Mouse (Mus musculus) small intestine, adult 10 weeks (tissue): Measurements from ENCODE around the gene Dnajc7. TPM values are rescaled to one million over a fixed set of nuclear protein-coding genes. Genes with fewer than 3 reads are reported as not detected.

Source experiments
- polyA plus RNA-seq: library from polyadenylated mRNA; stranded (reverse); fragments of 350-450 nt; fragmentation: Illumina TruSeq; extraction: RNeasy Lipid Tissue Mini Kit (QIAGEN cat#74804); gene quantifications from one replicate; pipeline ENCODE4 v1.2.3, GENCODE M21; 2014; ENCODE audit warnings: low replicate concordance

The Dnajc7 gene
- 243 TPM for polyA plus RNA-seq

DNA sequence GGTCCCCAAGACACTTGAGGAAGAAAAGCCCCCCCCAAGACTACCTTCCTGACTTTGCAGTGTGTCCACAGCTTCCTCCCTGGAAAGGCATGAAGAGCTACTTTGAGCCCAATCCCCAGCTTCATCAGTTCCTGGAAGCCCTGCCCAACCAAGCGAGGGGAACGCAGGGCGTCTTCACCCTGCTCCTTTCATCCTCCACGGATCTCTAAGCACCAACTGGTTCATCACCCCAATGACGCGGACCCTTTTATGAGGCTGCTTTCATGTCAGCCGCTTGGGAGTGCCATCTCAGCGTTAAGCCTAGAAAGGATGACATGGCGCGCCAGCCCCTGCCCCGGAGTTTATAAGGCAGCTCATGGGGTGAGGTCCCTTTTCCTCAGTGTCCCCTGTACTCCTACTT lies at the start of gene Dnajc7:
Gene Dnajc7, minus strand, starts transcription at position 187 of the 400 bp plus-strand sequence.

GRCm38 (mm10) chr11:100618761-100619484 lies 1.0 kb downstream of the Dnajc7 start, which contains the start of gene Nkiras2:
Nkiras2 (plus strand) TSS chr11:100619244.

GRCm38 (mm10) chr11:100574708-100575483 lies 45.1 kb downstream of the Dnajc7 start, which contains the start of gene Cnp:
Cnp (plus strand) TSS chr11:100574904.

DNA sequence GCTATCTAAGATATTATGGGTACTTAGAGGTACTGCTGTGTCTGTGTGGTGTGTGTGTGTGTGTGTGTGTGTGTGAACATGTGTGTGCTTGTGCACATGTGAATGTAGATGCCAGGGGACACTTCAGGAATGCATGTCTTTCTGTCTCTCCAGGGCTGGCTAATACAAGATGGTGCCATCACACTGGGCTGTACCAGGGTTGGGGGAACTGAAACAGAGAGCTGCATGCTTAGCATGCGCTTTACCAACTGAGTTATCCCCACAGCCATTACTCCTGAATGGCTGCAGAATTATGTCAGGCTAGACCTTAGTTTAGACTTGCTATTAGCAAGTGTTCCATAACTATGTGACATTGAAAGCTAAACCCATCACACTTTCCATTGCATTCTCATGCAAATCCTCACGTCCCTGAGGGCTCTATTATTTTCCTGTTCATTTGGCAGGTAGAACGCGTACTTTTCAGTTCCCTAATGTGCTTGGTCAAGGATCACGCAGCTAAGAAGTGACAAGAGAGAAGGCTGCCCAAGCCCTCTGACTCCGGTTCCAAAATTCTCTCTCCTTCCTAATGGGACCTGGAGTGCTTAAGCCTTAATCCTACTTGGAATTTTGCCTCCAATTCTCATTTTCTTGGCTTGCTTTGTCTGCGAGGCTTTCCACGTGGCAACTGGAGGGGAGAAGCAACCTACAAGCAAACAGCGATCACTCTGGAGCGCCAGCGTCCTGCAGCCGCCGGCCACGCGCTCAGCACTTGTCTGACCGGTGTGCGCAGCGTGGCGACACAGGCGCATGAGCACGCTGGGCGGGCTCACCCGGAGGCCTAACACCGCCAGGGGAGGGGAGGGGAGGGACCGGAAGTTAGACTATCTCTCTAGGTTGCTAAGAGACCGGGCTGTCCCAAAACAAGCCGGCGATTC lies 74.9 kb downstream of the Dnajc7 start, which contains the start of gene Ttc25:
Gene Ttc25, plus strand, starts transcription at position 776 of the 914 bp plus-strand sequence.

Other genes starting within 250 kb of the Dnajc7 start
- 3.0 TPM for gene Jup, start 222.4 kb downstream of the Dnajc7 start, polyA plus RNA-seq
- not detected for gene P3h4, start 205.3 kb downstream of the Dnajc7 start, polyA plus RNA-seq
- gene Fkbp10, start 204.5 kb downstream of the Dnajc7 start, polyA plus RNA-seq = not detected
- gene Nt5c3b, start 178.4 kb downstream of the Dnajc7 start, polyA plus RNA-seq = 3.2 TPM
- gene Klhl10, start 178.3 kb downstream of the Dnajc7 start, polyA plus RNA-seq = not detected
- 2.3 TPM for gene Klhl11, start 147.4 kb downstream of the Dnajc7 start, polyA plus RNA-seq
- 28.1 TPM for gene Acly, start 92.2 kb downstream of the Dnajc7 start, polyA plus RNA-seq
- gene Ttc25, start 74.6 kb downstream of the Dnajc7 start, polyA plus RNA-seq = not detected
- gene Cnp, start 45.3 kb downstream of the Dnajc7 start, polyA plus RNA-seq = 3.5 TPM
- gene Nkiras2, start 924 bp downstream of the Dnajc7 start, polyA plus RNA-seq = 2.9 TPM
- gene Zfp385c, start 72.3 kb upstream of the Dnajc7 start, polyA plus RNA-seq = not detected
- gene Dhx58, start 84.1 kb upstream of the Dnajc7 start, polyA plus RNA-seq = 0.45 TPM
- gene Kat2a, start 92.3 kb upstream of the Dnajc7 start, polyA plus RNA-seq = 0.48 TPM
- gene Hspb9, start 93.7 kb upstream of the Dnajc7 start, polyA plus RNA-seq = not detected
- gene Rab5c, start 118.0 kb upstream of the Dnajc7 start, polyA plus RNA-seq = 45.0 TPM
- not detected for gene Kcnh4, start 139.8 kb upstream of the Dnajc7 start, polyA plus RNA-seq
- not detected for gene Hcrt, start 142.8 kb upstream of the Dnajc7 start, polyA plus RNA-seq
- 1.7 TPM for gene Ghdc, start 150.8 kb upstream of the Dnajc7 start, polyA plus RNA-seq
- 2.1 TPM for gene Stat5b, start 230.6 kb upstream of the Dnajc7 start, polyA plus RNA-seq
- 1.2 TPM for gene Stat5a, start 239.2 kb upstream of the Dnajc7 start, polyA plus RNA-seq